Mouse (Mus musculus) intestine, embryonic 14.5 days (tissue): ENCODE results near the gene Ndufa4l2. TPM values are rescaled to one million over a fixed set of nuclear protein-coding genes. Genes with fewer than 3 reads are reported as not detected.

Source experiments
- ATAC-seq: fragments of 200-750 bp; cut with Nextera tagmentation; replicated peaks from 2 replicates; pipeline ENCODE4 v1.8.0; 2017; ENCODE audit warnings: low read depth, moderate number of reproducible peaks, moderate TSS enrichment, moderate library complexity; ENCODE audit not compliant: low FRiP score, low TSS enrichment
- DNase-seq: peaks from one replicate; pipeline ENCODE4 v3.0.0-alpha.2; 2018; ENCODE audit warnings: low spot score
- H3K27ac ChIP-seq: fragments of 300-500 bp; sonication (generic); 2 replicates; pipeline ENCODE4 v1.5.1; 2014; ENCODE audit warnings: low read depth, mild to moderate bottlenecking, control low read depth
- H3K27me3 ChIP-seq: fragments of 300-500 bp; sonication (generic); replicated peaks from 2 replicates; pipeline ENCODE4 v1.6.1; 2014; ENCODE audit warnings: low read length, control low read depth; ENCODE audit not compliant: control insufficient read depth, insufficient read depth
- H3K36me3 ChIP-seq: fragments of 300-500 bp; sonication (generic); 2 replicates; pipeline ENCODE4 v1.6.1; 2014; ENCODE audit warnings: low read length, control low read depth; ENCODE audit not compliant: control insufficient read depth, insufficient read depth
- H3K4me1 ChIP-seq: fragments of 300-500 bp; sonication (generic); replicated peaks from 2 replicates; pipeline ENCODE4 v1.6.1; 2014; ENCODE audit warnings: low read length, control low read depth, mixed read lengths; ENCODE audit not compliant: control insufficient read depth, insufficient read depth
- H3K4me2 ChIP-seq: fragments of 300-500 bp; sonication (generic); 2 replicates; pipeline ENCODE4 v1.6.1; 2014; ENCODE audit warnings: low read length
- H3K4me3 ChIP-seq: fragments of 300-500 bp; sonication (generic); 2 replicates; pipeline ENCODE4 v1.5.1; 2014; ENCODE audit warnings: low read depth, low read length, control low read depth, mixed read lengths
- H3K9ac ChIP-seq: fragments of 300-500 bp; sonication (generic); 2 replicates; pipeline ENCODE4 v1.6.1; 2014; ENCODE audit warnings: mild to moderate bottlenecking, low read length
- H3K9me3 ChIP-seq: fragments of 300-500 bp; sonication (generic); 2 replicates; pipeline ENCODE4 v1.6.1; 2016; ENCODE audit warnings: low read length, control low read depth; ENCODE audit not compliant: control insufficient read depth
- WGBS: fragments of 180-500 bp; shearing (Covaris S2); extraction: QIAGEN DNeasy Blood & Tissue Kit; methylation state at CpG from one replicate; pipeline ENCODE4 v1.1.7; 2014; 5-methylcytosine and 5-hydroxymethylcytosine counted together
- polyA plus RNA-seq: library from polyadenylated mRNA; unstranded; fragments of >200 nt; fragmentation: Nextera tagmentation; extraction: Ambion mirVana; gene quantifications from 2 replicates; pipeline ENCODE4 v1.2.1, GENCODE M21; 2014

Gene Ndufa4l2
- polyA plus RNA-seq, 1 experiment from 2014 or later = 28.5 TPM

- no peak for ATAC-seq
- 63% methylated on average over 5 of the region's 6 CpGs for WGBS
Measured at GRCm38 (mm10) chr10:127542720-127543119, 28.0 kb downstream of the Ndufa4l2 start.

GRCm38 (mm10) chr10:127543916-127544315 lies 29.1 kb downstream of the Ndufa4l2 start:
- H3K4me2 ChIP-seq = no peak overlapping the region

More at GRCm38 (mm10) chr10:127542720-127543119, 28.0 kb downstream of the Ndufa4l2 start:
- Histone ChIP-seq H3K4me3 (no peak overlapping the region), H3K9ac (no peak overlapping the region), H3K9me3 (no peaks in the 10 kb centered on the region), H3K4me2 (no peak overlapping the region), H3K27ac (no peak overlapping the region), H3K4me1 (no peaks in the 10 kb centered on the region), H3K36me3 (peaks cover 90% of the 10 kb centered on the region), H3K27me3 (no peaks in the 10 kb centered on the region)
- no peak for DNase-seq

GRCm38 (mm10) chr10:127544375-127544774 lies 29.6 kb downstream of the Ndufa4l2 start:
- H3K4me3 ChIP-seq = no peak overlapping the region
- H3K4me2 ChIP-seq = no peak overlapping the region
- 90% methylated on average over 20 of the region's 20 CpGs for WGBS
- H3K27ac ChIP-seq = no peak overlapping the region
- H3K27me3 ChIP-seq = no peaks in the 10 kb centered on the region
- ATAC-seq (no peak), DNase-seq (no peak)
- H3K9ac ChIP-seq = no peak overlapping the region
- no peaks in the 10 kb centered on the region for H3K9me3 ChIP-seq
- no peaks in the 10 kb centered on the region for H3K4me1 ChIP-seq
- H3K36me3 ChIP-seq = peaks cover 96% of the 10 kb centered on the region

More at GRCm38 (mm10) chr10:127543916-127544315, 29.1 kb downstream of the Ndufa4l2 start:
- Histone ChIP-seq H3K9ac (no peak overlapping the region), H3K27me3 (no peaks in the 10 kb centered on the region), H3K27ac (no peak overlapping the region), H3K4me3 (no peak overlapping the region), H3K36me3 (peaks cover 96% of the 10 kb centered on the region), H3K4me1 (no peaks in the 10 kb centered on the region), H3K9me3 (no peaks in the 10 kb centered on the region)
- 73% methylated on average over 3 of the region's 3 CpGs for WGBS
- DNase-seq (no peak), ATAC-seq (no peak)

- no peak overlapping the region for H3K9ac ChIP-seq
- H3K27ac ChIP-seq = no peak overlapping the region
- no peaks in the 10 kb centered on the region for H3K27me3 ChIP-seq
- H3K4me3 ChIP-seq = no peak overlapping the region
- no peak for ATAC-seq
- H3K4me2 ChIP-seq = no peak overlapping the region
- peaks cover 97% of the 10 kb centered on the region for H3K36me3 ChIP-seq
- no peak for DNase-seq
- no peaks in the 10 kb centered on the region for H3K4me1 ChIP-seq
- WGBS = 90% methylated on average over 7 of the region's 7 CpGs
- no peaks in the 10 kb centered on the region for H3K9me3 ChIP-seq
Measured at GRCm38 (mm10) chr10:127546505-127546904, 31.7 kb downstream of the Ndufa4l2 start.

GRCm38 (mm10) chr10:127548236-127548635 lies 33.5 kb downstream of the Ndufa4l2 start:
- WGBS = 93% methylated on average over 15 of the region's 15 CpGs
- peaks cover 98% of the 10 kb centered on the region for H3K36me3 ChIP-seq
- DNase-seq = no peak
- H3K4me3 ChIP-seq = no peak overlapping the region
- H3K4me1 ChIP-seq = no peaks in the 10 kb centered on the region
- no peak overlapping the region for H3K27ac ChIP-seq
- no peak overlapping the region for H3K9ac ChIP-seq
- H3K9me3 ChIP-seq = no peaks in the 10 kb centered on the region
- ATAC-seq = no peak
- H3K27me3 ChIP-seq = no peaks in the 10 kb centered on the region
- H3K4me2 ChIP-seq = no peak overlapping the region

GRCm38 (mm10) chr10:127549892-127550291 lies 35.1 kb downstream of the Ndufa4l2 start:
- Histone ChIP-seq H3K27me3 (no peaks in the 10 kb centered on the region), H3K9ac (no peak overlapping the region), H3K27ac (no peak overlapping the region), H3K4me2 (no peak overlapping the region), H3K4me1 (no peaks in the 10 kb centered on the region), H3K4me3 (no peak overlapping the region), H3K9me3 (no peaks in the 10 kb centered on the region), H3K36me3 (peaks cover 96% of the 10 kb centered on the region)
- no peak for ATAC-seq
- no peak for DNase-seq
- WGBS = 88% methylated on average over 17 of the region's 17 CpGs

- Histone ChIP-seq H3K36me3 (peaks cover 96% of the 10 kb centered on the region), H3K4me3 (no peak overlapping the region), H3K27ac (no peak overlapping the region), H3K9ac (no peak overlapping the region), H3K27me3 (no peaks in the 10 kb centered on the region), H3K4me2 (no peak overlapping the region), H3K4me1 (no peaks in the 10 kb centered on the region), H3K9me3 (no peaks in the 10 kb centered on the region)
- ATAC-seq (no peak), DNase-seq (no peak)
- WGBS = 73% methylated on average over 18 of the region's 18 CpGs
Measured at GRCm38 (mm10) chr10:127555703-127556102, 40.9 kb downstream of the Ndufa4l2 start.

- Histone ChIP-seq H3K27ac (no peak overlapping the region), H3K36me3 (peaks cover 95% of the 10 kb centered on the region), H3K4me2 (no peak overlapping the region), H3K4me1 (no peaks in the 10 kb centered on the region), H3K9me3 (no peaks in the 10 kb centered on the region), H3K4me3 (no peak overlapping the region), H3K9ac (no peak overlapping the region), H3K27me3 (no peaks in the 10 kb centered on the region)
- ATAC-seq = no peak
- no peak for DNase-seq
- WGBS = 89% methylated on average over 13 of the region's 13 CpGs
Measured at GRCm38 (mm10) chr10:127557397-127557796, 42.6 kb downstream of the Ndufa4l2 start.

GRCm38 (mm10) chr10:127561145-127561544 lies 46.4 kb downstream of the Ndufa4l2 start:
- H3K9me3 ChIP-seq = no peaks in the 10 kb centered on the region
- DNase-seq = no peak
- H3K4me1 ChIP-seq = peaks cover 6% of the 10 kb centered on the region; the same call in 1 of the 2 replicates
- no peak overlapping the region for H3K9ac ChIP-seq
- no peaks in the 10 kb centered on the region for H3K27me3 ChIP-seq
- no peak overlapping the region for H3K4me3 ChIP-seq
- no peak for ATAC-seq
- H3K36me3 ChIP-seq = peaks cover 89% of the 10 kb centered on the region
- H3K27ac ChIP-seq = no peak overlapping the region
- H3K4me2 ChIP-seq = no peak overlapping the region
